Mouse (Mus musculus) neural tube, embryonic 12.5 days (tissue): Measurements from ENCODE around the gene Enpp5. TPM values are rescaled to one million over a fixed set of nuclear protein-coding genes. Genes with fewer than 3 reads are reported as not detected.

Experiments used
- polyA plus RNA-seq: library from polyadenylated mRNA; unstranded; fragments of >200 nt; fragmentation: Nextera tagmentation; extraction: Ambion mirVana; gene quantifications from 2 replicates; pipeline ENCODE4 v1.2.1, GENCODE M21; 2016

The Enpp5 gene
- polyA plus RNA-seq, 1 experiment from 2014 or later: 34.3 TPM

Other genes starting within 250 kb of the Enpp5 start
- gene Enpp4, start 27.0 kb downstream of the Enpp5 start, polyA plus RNA-seq: 4.5 and 5.3 TPM in 2 replicates
- 0.16 and 0.22 TPM in 2 replicates for gene Clic5, start 109.8 kb downstream of the Enpp5 start, polyA plus RNA-seq